Mouse (Mus musculus): ENCODE measurements around the gene Lmx1b. TPM values are rescaled to one million over a fixed set of nuclear protein-coding genes. Genes with fewer than 3 reads are reported as not detected.

Lmx1b gene
- total RNA-seq (2021) = 1 to 10 TPM in 1 of 2 experiments, not detected in 1; 1.5 TPM
- long read RNA-seq, experiment 1 = 0 reads
- long read RNA-seq, experiment 2, partial matches to known transcripts = 0 of 1 reads
- long read RNA-seq, experiment 2, other reads (novel, unspliced or antisense) = 1 of 1 reads

DNA sequence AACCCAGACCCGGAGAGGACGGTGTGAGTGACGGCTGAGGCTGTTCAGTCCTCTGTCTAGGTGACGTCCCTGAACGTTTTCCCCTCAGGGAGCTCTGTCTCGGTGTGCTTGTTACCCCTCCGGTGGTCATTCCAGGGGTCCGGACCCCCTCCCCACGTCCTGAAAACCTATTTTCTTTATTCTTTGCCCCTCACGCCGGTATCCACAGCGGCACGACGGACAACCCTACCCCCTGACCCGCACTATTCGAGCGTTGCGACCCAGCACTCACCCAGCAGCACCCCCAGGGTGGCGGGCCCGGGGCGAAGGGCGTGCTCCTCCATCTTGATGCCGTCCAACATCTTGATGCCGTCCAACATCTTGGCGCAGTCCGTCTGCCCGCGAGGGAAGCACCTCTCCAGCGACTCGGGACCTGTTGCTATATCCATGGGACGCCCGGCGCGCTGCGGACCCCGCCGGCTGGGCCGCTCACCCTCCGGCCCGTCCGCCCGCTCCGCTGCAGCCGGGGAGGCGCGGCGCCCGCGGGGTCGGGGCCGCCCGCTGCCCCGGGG, at the start of gene Lmx1b:
TSS of gene Lmx1b (minus strand) at position 341 of the 551 bp plus-strand sequence.
- no peak for DNase-seq (ENCODE audit: low spot score in 2 of 2)

DNA sequence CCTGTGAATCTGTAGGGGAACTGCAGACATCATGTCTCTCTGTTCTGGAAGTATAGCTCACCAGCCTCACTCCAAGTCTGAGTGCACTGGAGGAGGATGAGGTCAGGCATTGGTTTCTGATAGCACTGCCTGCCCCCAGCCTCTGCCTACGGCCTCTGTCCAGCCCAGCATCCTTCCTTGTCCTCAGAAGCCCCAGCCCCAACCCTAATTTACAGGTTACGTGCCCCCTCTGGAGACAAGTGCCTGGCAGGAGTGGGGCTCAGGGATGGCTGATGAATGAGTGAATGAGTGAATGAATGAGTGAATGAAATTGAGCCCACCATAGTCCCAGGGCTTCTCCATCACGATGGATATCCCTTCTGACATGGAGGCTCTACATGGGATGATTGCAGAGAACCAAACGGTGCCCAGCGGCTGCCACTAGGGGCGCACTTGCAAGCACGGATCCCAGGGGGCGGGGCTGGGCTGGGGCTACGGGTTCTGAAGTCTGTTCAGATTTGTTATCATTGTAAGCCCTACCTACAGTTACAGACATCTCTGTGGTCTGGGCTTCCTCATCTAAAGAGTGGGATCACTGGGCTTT, 49.7 kb upstream of the Lmx1b start:
- DNase-seq (ENCODE audit: low spot score in 2 of 2) = peak; percentile 31 to 40

DNA sequence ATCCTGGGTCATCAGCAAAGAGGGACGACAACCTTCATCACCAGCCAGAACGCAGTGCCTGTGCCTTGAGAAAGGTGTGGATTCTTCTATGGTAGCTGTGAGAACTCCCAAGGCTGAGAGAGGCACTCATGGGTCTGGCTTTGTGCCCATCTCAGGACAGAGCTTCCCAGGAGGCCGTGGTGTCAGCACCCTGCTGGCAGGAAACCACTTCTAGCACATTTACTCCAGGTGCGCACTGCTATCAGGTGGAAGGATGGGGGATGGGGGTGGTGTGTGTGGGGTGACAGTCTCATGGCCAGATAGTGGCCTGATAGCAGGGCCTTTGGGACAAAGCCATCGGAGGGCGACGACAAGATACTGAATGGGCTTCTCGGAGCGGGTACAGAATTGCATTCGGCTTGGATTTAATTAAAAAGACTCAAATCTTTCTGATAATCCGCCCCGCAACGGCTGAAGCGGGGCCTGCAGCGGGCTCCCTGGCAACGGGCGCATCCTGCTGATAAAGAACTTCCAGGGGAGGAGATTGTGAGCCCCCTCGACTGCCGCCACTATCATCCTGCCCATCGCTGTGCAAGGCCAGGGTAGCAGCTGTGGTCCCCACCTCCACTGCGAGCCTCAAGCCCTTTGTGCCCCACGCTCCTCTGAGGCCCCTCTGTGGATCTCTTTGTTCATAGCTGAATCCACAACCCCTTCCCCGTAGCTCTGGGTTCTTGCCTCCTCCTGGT, 49.0 kb upstream of the Lmx1b start:
- no peak for DNase-seq (ENCODE audit: low spot score in 2 of 2)

DNA sequence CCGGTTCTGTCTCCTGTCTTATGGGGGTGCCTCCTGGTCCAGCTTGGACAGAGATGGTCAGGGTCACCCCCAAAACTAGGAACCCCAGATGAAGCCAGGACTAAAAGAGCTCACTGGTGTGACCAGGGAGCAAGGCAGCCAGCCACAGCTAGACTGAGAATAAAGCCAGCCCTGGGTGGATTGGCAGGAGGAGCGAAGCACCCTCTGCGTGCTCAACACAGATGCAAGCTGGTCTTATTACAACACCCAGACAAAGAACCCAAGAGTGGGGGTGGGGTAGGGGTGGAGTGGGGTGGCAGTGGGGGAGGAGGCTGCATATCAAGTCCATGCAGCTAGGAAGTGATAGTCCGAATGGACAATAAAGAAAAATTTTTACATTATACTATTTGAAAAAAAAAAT, 43.3 kb upstream of the Lmx1b start:
- DNase-seq (ENCODE audit: low spot score in 2 of 2) = no peak

GRCm38 (mm10) chr2:33683095-33683494, 42.8 kb upstream of the Lmx1b start:
- DNase-seq (ENCODE audit: low spot score in 2 of 2) = no peak

GRCm38 (mm10) chr2:33682219-33682618, 41.9 kb upstream of the Lmx1b start:
- no peak for DNase-seq (ENCODE audit: low spot score in 2 of 2)

- DNase-seq (ENCODE audit: low spot score in 2 of 2) = no peak
Measured at GRCm38 (mm10) chr2:33678950-33679654, 38.8 kb upstream of the Lmx1b start.

DNA sequence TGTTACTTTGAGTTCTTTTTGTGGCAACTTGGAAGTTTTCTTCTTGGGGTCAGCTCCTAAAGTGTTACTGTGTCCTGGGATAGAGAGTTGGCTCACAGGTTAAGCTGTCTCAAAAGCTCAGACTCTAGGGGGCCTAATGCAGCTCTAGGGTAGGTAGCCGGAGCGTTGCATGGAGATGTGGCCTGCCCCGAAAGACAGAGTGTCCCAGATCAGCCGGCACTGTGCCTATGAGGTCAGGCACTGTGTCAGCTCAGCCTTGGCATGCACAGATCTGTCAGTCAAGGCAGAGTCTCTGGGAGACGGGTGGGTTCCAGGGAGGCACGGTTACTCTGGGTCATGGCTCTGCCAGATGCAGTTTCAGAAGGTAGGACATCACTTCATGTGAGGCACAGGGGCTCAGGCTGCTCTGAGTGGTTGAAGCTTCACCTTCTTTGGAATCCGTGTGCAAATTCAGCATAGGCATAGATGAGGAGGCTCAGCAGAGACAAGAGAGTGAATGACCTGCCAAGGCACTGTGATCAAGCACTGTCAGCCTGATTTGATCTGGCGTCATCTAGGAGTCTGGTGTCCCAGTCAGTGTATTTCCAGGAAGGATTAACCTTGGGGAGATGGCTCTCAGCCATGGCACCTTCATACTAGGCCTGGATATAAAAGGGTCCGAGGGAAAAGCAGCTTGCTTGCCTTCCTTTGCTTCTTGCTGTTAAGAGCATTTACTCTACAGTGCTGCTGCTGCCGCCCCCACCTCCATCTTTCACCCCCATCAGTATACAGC, 32.6 kb upstream of the Lmx1b start:
- no peak for DNase-seq (ENCODE audit: low spot score in 2 of 2)

DNA sequence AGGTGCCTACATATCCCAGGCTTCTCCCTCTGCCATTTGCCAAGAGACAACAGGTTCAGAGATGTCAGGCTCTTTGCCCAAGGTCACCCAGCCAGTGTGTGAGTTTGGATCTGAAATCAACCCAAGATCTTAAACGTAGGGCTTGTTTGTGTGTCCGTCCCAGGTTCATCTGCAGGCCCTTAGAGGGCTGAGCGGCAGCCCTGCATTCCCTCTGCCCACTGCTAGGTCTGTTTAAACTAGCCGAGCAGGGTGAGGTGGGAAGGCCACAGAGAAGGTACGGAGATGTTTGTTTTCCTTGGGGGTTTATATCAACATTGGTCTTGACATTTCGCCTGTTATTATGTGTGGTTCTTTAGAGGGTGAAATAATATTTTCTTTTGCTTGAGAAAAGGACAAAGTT, 28.4 kb upstream of the Lmx1b start:
- DNase-seq (ENCODE audit: low spot score in 2 of 2) = no peak

GRCm38 (mm10) chr2:33666388-33666945, 26.2 kb upstream of the Lmx1b start:
- DNase-seq (ENCODE audit: low spot score in 2 of 2) = no peak

DNA sequence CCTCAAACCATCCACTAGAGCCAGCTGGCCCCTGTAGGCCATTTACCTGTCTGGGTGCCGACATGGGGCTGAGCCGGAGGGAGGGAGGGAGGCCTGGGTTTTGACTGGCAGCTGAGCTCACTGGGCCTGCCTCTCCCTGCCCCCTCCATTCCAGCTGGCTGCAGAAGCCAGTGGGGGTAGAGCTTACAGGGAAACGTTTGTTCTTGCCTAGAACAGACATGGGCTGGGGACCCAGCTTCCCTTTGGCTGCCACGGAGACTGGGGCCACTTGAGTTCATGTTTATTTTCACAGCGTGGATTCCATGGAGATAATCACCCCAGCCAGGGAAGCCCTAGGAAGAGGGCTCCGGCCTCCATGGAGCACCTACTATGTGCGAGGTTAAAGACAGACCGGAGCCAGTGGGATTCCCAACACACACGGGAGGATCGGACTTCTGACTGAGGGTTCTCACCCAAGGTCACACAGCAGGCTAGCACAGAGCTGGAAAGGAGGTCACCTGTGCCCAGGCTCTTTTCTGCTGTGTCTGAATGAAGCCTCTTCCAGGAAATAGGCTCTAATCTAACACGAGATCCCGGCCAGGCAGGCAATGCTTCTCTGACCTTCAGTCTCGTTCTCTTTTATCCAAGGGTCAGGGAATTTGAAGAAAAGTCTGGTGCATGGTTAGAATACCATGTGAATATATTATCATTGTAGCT, 25.2 kb upstream of the Lmx1b start:
- DNase-seq (ENCODE audit: low spot score in 2 of 2) = no peak

DNA sequence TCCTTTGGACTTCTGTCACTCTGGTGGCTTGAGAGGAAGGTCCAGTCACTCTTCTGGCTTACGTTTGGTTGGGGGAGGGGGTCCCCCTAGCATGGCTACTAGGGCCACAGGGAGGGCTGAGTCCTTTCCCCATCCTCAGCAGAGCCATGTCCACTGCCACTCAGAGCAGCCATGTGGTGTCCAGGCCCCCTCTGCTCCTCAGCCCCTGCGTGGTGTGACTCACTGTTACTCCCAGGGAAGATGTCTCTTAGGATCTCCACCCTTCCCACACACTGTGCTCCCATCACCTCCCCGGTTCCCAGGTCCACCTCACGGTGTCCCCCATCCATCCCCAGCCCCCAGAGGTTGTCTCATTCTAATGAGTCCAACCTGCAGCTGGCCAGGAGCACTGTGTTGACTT, 24.4 kb upstream of the Lmx1b start:
- DNase-seq (ENCODE audit: low spot score in 2 of 2) = no peak

DNA sequence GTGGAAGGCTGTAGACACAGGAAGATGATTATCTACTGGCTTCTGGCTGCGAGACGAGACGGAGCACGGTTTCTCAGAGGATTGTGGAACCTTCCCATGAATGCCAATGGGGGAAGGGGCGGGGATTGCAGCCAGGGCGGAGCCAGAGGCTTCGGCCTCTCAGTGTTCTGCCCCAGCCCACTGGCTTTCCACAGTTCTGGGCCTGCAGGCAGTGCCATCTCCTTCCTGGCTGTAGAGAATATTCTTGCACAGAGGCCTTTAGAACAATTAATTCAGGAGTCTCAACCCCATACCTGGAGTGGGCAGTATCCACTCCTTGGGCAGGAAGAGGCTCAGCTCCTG, 18.9 kb upstream of the Lmx1b start:
- DNase-seq (ENCODE audit: low spot score in 2 of 2) = no peak

GRCm38 (mm10) chr2:33658602-33659287, 18.4 kb upstream of the Lmx1b start:
- no peak for DNase-seq (ENCODE audit: low spot score in 2 of 2)

DNA sequence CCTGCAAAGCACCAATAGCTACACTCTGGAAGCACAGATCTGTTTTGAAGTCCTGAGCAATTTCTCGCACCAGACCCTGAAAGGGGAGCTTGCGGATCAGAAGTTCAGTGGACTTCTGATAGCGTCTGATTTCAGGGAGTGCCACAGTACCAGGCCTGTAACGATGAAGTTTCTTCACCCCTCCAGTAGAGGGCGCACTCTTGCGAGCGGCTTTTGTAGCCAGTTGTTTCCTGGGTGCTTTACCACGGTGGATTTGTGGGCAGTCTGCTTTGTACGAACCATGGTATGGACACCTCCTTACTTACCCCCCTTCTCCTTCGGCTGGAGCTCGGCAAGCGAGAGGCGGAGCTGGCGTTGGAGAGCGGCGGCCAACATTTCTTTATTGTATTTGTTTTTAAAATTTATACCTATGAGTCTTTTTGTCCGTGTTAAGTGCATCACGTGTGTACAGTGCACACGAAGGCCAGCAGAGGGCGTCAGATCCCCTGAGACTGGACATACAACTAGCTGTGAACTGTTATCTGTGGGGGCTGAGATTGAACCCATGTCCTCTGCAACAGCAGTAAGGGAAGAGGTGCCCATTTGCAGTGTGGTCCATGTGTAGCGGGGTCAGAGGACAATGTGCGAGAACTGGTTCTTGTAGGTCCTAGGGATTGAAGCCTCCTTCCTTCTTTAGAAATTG, 12.3 kb upstream of the Lmx1b start:
- no peak for DNase-seq (ENCODE audit: low spot score in 2 of 2)

GRCm38 (mm10) chr2:33649371-33649770, 9.1 kb upstream of the Lmx1b start:
- no peak for DNase-seq (ENCODE audit: low spot score in 2 of 2)

DNA sequence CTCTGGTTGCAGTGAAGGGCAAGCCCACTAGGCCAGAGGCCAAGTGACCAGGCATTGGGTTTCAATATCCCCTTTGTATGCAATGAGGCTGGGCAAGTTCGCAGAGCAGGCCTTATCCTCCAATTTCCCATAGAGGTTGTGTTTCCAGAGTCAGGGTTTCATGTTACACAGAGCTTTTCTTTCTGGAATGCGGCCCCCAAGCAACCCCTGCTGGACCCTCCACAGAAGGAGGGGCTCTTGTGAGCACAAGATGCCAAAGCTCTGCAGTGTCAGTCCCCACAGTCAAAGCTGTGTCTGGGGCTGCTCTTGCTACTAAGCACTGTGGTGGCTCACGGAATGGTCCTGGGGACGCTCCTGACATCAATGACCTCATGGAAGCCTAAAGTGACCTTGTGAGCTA, 8.6 kb upstream of the Lmx1b start:
- no peak for DNase-seq (ENCODE audit: low spot score in 2 of 2)

GRCm38 (mm10) chr2:33646283-33646550, 5.9 kb upstream of the Lmx1b start:
- no peak for DNase-seq (ENCODE audit: low spot score in 2 of 2)

- DNase-seq (ENCODE audit: low spot score in 2 of 2) = no peak
Measured at GRCm38 (mm10) chr2:33645538-33646282, 5.4 kb upstream of the Lmx1b start.
